Mouse (Mus musculus) thymus, adult 2 months (tissue): Measurements from ENCODE around the gene Ankrd34c. TPM values are rescaled to one million over a fixed set of nuclear protein-coding genes. Genes with fewer than 3 reads are reported as not detected.

Experiments used
- DNase-seq: peaks from one replicate; pipeline ENCODE4 v3.0.0; 2021
- H3K27ac ChIP-seq: fragments of 200-500 bp; 2 replicates; pipeline ENCODE4 v1.5.1; 2012; ENCODE audit warnings: low read length, control low read depth; ENCODE audit not compliant: control insufficient read depth, insufficient read depth
- H3K27me3 ChIP-seq: fragments of 200-500 bp; 2 replicates; pipeline ENCODE4 v1.6.1; 2012; ENCODE audit warnings: mild to moderate bottlenecking, low read length, moderate library complexity, mixed read lengths; ENCODE audit not compliant: control insufficient read depth, insufficient read depth
- H3K36me3 ChIP-seq: fragments of 200-500 bp; 2 replicates; pipeline ENCODE4 v1.6.1; 2012; ENCODE audit warnings: mild to moderate bottlenecking, low read length, moderate library complexity; ENCODE audit not compliant: control insufficient read depth, insufficient read depth
- H3K4me1 ChIP-seq: fragments of 200-500 bp; replicated peaks from 2 replicates; pipeline ENCODE4 v1.6.1; 2012; ENCODE audit warnings: low read length; ENCODE audit not compliant: control insufficient read depth, insufficient read depth
- H3K4me3 ChIP-seq: fragments of 200-500 bp; 2 replicates; pipeline ENCODE4 v1.5.1; 2012; ENCODE audit warnings: mild to moderate bottlenecking, low read length, control low read depth, moderate library complexity; ENCODE audit not compliant: control insufficient read depth, insufficient read depth
- CTCF ChIP-seq: fragments of 200-500 bp; IDR thresholded peaks from 2 replicates; pipeline ENCODE4 v1.5.1; 2012; ENCODE audit warnings: mild to moderate bottlenecking, control low read depth, low read length, moderate library complexity, borderline replicate concordance; ENCODE audit not compliant: control insufficient read depth, poor library complexity, insufficient read depth; ENCODE audit errors: extremely low read depth
- POLR2A ChIP-seq: fragments of 200-500 bp; IDR thresholded peaks from 2 replicates; pipeline ENCODE4 v1.6.1; 2012; ENCODE audit warnings: mild to moderate bottlenecking, low read length, control low read depth, moderate library complexity; ENCODE audit not compliant: control insufficient read depth, poor library complexity, insufficient read depth; ENCODE audit errors: extremely low read depth
- WGBS: fragments of 180-500 bp; shearing (Covaris S2); methylation state at CpG from one replicate; pipeline ENCODE4 v1.1.7; 2018; 5-methylcytosine and 5-hydroxymethylcytosine counted together
- polyA plus RNA-seq: library from polyadenylated mRNA; depleted of rRNA; stranded (reverse); fragments of >200 nt; gene quantifications from 2 replicates; pipeline ENCODE4 v1.2.3, GENCODE M21; 2012; rRNA removed

Ankrd34c gene
- polyA plus RNA-seq: not detected in 2 replicates

DNA sequence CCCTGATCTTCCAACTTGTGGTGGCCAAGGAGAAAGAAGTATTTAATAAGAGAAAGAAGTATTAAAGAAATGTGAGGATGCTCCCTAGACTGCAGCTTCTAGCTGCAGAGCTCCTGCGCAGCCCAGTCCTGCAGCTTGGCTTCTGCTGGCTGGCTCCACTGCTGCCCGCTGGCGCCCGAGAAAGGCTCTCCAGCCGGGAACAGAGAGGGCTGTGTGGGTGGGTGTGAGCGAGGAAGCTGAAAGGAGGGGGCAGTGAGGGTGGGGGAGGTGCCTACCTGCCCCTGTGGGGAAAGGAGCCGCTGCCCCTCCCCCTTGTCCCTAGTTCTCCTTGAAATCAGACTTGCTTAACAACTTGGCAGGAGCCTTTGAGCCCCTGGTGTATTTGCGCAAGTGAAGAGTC lies at the start of gene Ankrd34c:
Gene Ankrd34c (minus strand): TSS at position 181 of the 400 bp plus-strand sequence.
- H3K36me3 ChIP-seq: no peaks in the 10 kb centered on the region
- no peak within 1 kb of the TSS for H3K27ac ChIP-seq
- H3K4me1 ChIP-seq: no peaks in the 10 kb centered on the region
- H3K27me3 ChIP-seq: peaks cover 2% of the 10 kb centered on the region; the same call in 1 of the 2 replicates
- no peak within 1 kb of the TSS for H3K4me3 ChIP-seq
- TF ChIP-seq POLR2A: no peak
- TF ChIP-seq CTCF: no peak
- 8% methylated on average over 8 of the region's 8 CpGs for WGBS
- no peak for DNase-seq

GRCm38 (mm10) chr9:89787532-89787931 lies 49.3 kb upstream of the Ankrd34c start:
- H3K4me3 ChIP-seq: no peak overlapping the region
- DNase-seq: no peak
- no peaks in the 10 kb centered on the region for H3K27me3 ChIP-seq
- WGBS: 83% methylated on average over 4 of the region's 4 CpGs
- H3K36me3 ChIP-seq: no peaks in the 10 kb centered on the region
- no peaks in the 10 kb centered on the region for H3K4me1 ChIP-seq
- TF ChIP-seq CTCF (no peak), POLR2A (no peak)
- no peak overlapping the region for H3K27ac ChIP-seq

DNA sequence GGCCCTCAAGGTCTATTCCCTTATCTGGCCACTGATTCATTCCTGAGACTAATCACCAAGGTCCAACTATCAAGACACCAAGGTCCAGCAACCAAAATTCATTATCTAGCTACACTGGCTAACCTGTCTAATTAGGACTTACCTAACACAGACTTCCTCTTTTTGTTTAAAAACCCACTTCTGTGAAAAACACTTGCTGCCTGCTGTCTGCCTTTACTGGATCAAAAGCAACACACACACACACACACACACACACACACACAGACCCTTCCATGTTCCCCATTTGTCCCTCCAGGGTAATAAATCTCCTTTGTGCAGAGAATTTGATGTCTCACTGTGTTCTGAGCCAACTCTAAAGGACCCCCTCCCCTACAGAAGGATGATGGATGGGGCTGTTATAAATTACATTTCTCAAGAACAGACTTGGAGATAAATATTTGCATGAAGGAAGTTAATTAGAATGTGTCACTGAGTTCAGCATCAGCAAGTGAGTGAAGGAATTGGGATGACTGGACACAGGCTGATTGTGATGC lies 43.2 kb upstream of the Ankrd34c start:
- Histone ChIP-seq H3K27me3 (no peaks in the 10 kb centered on the region), H3K4me1 (no peaks in the 10 kb centered on the region), H3K27ac (no peak overlapping the region), H3K4me3 (no peak overlapping the region), H3K36me3 (no peaks in the 10 kb centered on the region)
- TF ChIP-seq CTCF (no peak), POLR2A (no peak)
- DNase-seq: no peak

- 98% methylated on average over 1 of the region's 1 CpGs for WGBS
- H3K4me3 ChIP-seq: no peak overlapping the region
Observed at GRCm38 (mm10) chr9:89779237-89779636, 41.0 kb upstream of the Ankrd34c start.

GRCm38 (mm10) chr9:89771153-89771552 lies 32.9 kb upstream of the Ankrd34c start:
- DNase-seq: no peak
- H3K36me3 ChIP-seq: no peaks in the 10 kb centered on the region
- TF ChIP-seq POLR2A (no peak), CTCF (no peak)
- no peaks in the 10 kb centered on the region for H3K4me1 ChIP-seq
- H3K4me3 ChIP-seq: no peak overlapping the region
- 6% methylated on average over 1 of the region's 1 CpGs for WGBS
- H3K27me3 ChIP-seq: no peaks in the 10 kb centered on the region
- no peak overlapping the region for H3K27ac ChIP-seq

More at GRCm38 (mm10) chr9:89779237-89779636, 41.0 kb upstream of the Ankrd34c start:
- Histone ChIP-seq H3K27ac (no peak overlapping the region), H3K36me3 (no peaks in the 10 kb centered on the region), H3K4me1 (no peaks in the 10 kb centered on the region), H3K27me3 (no peaks in the 10 kb centered on the region)
- TF ChIP-seq POLR2A: no peak
- TF ChIP-seq CTCF: no peak
- no peak for DNase-seq

GRCm38 (mm10) chr9:89762017-89762416 lies 23.7 kb upstream of the Ankrd34c start:
- no peak overlapping the region for H3K27ac ChIP-seq
- DNase-seq: no peak
- no peak overlapping the region for H3K4me3 ChIP-seq
- H3K27me3 ChIP-seq: no peaks in the 10 kb centered on the region
- no peaks in the 10 kb centered on the region for H3K36me3 ChIP-seq
- TF ChIP-seq CTCF (no peak), POLR2A (no peak)
- WGBS: 91% methylated on average over 1 of the region's 1 CpGs
- no peaks in the 10 kb centered on the region for H3K4me1 ChIP-seq

DNA sequence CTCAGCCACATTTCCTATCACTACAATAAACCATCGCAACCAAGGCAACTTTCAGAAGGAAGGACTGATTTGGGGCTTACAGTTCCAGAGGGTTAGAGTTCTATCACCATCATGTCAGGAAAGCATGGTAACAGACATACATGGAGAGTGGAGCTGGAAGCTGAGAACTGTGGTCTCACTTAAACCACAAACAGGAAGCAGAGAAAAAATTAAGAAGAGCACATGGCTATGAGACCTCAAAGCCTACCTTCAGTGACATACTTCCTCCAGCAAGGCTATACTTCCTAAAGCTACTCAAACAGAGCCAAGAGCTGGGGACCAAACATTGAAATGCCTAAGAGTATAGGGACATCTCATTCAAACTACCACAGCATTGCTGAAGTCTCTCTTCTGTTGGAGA lies 20.3 kb upstream of the Ankrd34c start:
- no peak for DNase-seq
- Histone ChIP-seq H3K27ac (no peak overlapping the region), H3K4me3 (no peak overlapping the region), H3K4me1 (no peaks in the 10 kb centered on the region), H3K36me3 (no peaks in the 10 kb centered on the region), H3K27me3 (no peaks in the 10 kb centered on the region)
- WGBS: 25% methylated on average over 1 of the region's 1 CpGs
- TF ChIP-seq POLR2A (no peak), CTCF (no peak)
